Mouse (Mus musculus): ENCODE results near the gene Dhps. TPM values are rescaled to one million over a fixed set of nuclear protein-coding genes. Genes with fewer than 3 reads are reported as not detected.
A peak's percentile ranks its signal among the peaks of the same experiment; 100 is the strongest.

Gene Dhps
- polyA plus RNA-seq, 1 experiment from 2014 or later = 42.9 TPM

Small RNAs within 50 kb of the gene (microRNA-seq; reads per million reads assigned to microRNA genes)
- gene Gm23388 (6.8 reads per million, percentile 16 among the genes with 10 or more reads in this experiment), gene Mir7070 (2.9 reads per million, percentile 3 among the genes with 10 or more reads in this experiment)

Other genes with a start within 250 kb of the Dhps start
- gene Dand5, start 248.9 kb upstream of the Dhps start, polyA plus RNA-seq (2015; fragmentation: Nextera tagmentation; extraction: Ambion mirVana) = 3.3 and 3.7 TPM in 2 replicates
- 60.6 and 63.2 TPM in 2 replicates for gene Gadd45gip1, start 240.2 kb upstream of the Dhps start, polyA plus RNA-seq (2015; fragmentation: Nextera tagmentation; extraction: Ambion mirVana)
- gene Rad23a, start 231.1 kb upstream of the Dhps start, polyA plus RNA-seq (2015; fragmentation: Nextera tagmentation; extraction: Ambion mirVana) = 269 and 278 TPM in 2 replicates
- 511 and 613 TPM in 2 replicates for gene Calr, start 224.8 kb upstream of the Dhps start, polyA plus RNA-seq (2015; fragmentation: Nextera tagmentation; extraction: Ambion mirVana)
- gene Farsa, start 214.8 kb upstream of the Dhps start, polyA plus RNA-seq (2015; fragmentation: Nextera tagmentation; extraction: Ambion mirVana) = 82.3 and 83.1 TPM in 2 replicates
- gene Syce2, start 199.6 kb upstream of the Dhps start, polyA plus RNA-seq (2015; fragmentation: Nextera tagmentation; extraction: Ambion mirVana) = 84.1 and 90.4 TPM in 2 replicates
- 44.7 and 48.6 TPM in 2 replicates for gene Gcdh, start 177.8 kb upstream of the Dhps start, polyA plus RNA-seq (2015; fragmentation: Nextera tagmentation; extraction: Ambion mirVana)
- 469 and 494 TPM in 2 replicates for gene Klf1, start 169.8 kb upstream of the Dhps start, polyA plus RNA-seq (2015; fragmentation: Nextera tagmentation; extraction: Ambion mirVana)
- gene Dnase2a, start 163.2 kb upstream of the Dhps start, polyA plus RNA-seq (2015; fragmentation: Nextera tagmentation; extraction: Ambion mirVana) = 9.3 and 10.4 TPM in 2 replicates
- 0.12 and 0.13 TPM in 2 replicates for gene Mast1, start 134.4 kb upstream of the Dhps start, polyA plus RNA-seq (2015; fragmentation: Nextera tagmentation; extraction: Ambion mirVana)
- 0.33 and 0.56 TPM in 2 replicates for gene Rtbdn, start 124.8 kb upstream of the Dhps start, polyA plus RNA-seq (2015; fragmentation: Nextera tagmentation; extraction: Ambion mirVana)
- gene Gm49661, start 102.3 kb upstream of the Dhps start, polyA plus RNA-seq (2015; fragmentation: Nextera tagmentation; extraction: Ambion mirVana) = not detected in 2 replicates
- gene Prdx2, start 102.2 kb upstream of the Dhps start, polyA plus RNA-seq (2015; fragmentation: Nextera tagmentation; extraction: Ambion mirVana) = 1,982 and 2,114 TPM in 2 replicates
- 130 TPM in 2 replicates for gene Rnaseh2a, start 102.0 kb upstream of the Dhps start, polyA plus RNA-seq (2015; fragmentation: Nextera tagmentation; extraction: Ambion mirVana)
- gene Junb, start 93.0 kb upstream of the Dhps start, polyA plus RNA-seq (2015; fragmentation: Nextera tagmentation; extraction: Ambion mirVana) = 12.2 and 15.3 TPM in 2 replicates
- 7.2 and 7.4 TPM in 2 replicates for gene Hook2, start 81.2 kb upstream of the Dhps start, polyA plus RNA-seq (2015; fragmentation: Nextera tagmentation; extraction: Ambion mirVana)
- gene Best2, start 57.2 kb upstream of the Dhps start, polyA plus RNA-seq (2015; fragmentation: Nextera tagmentation; extraction: Ambion mirVana) = not detected in 2 replicates
- 80.1 and 81.5 TPM in 2 replicates for gene Asna1, start 46.5 kb upstream of the Dhps start, polyA plus RNA-seq (2015; fragmentation: Nextera tagmentation; extraction: Ambion mirVana)
- gene Trir, start 44.9 kb upstream of the Dhps start, polyA plus RNA-seq (2015; fragmentation: Nextera tagmentation; extraction: Ambion mirVana) = 83.1 and 91.4 TPM in 2 replicates
- gene Tnpo2, start 34.8 kb upstream of the Dhps start, polyA plus RNA-seq (2015; fragmentation: Nextera tagmentation; extraction: Ambion mirVana) = 24.0 and 28.2 TPM in 2 replicates
- gene Fbxw9, start 11.7 kb upstream of the Dhps start, polyA plus RNA-seq (2015; fragmentation: Nextera tagmentation; extraction: Ambion mirVana) = 8.7 and 9.0 TPM in 2 replicates
- gene Gm5741, start 3.8 kb upstream of the Dhps start, polyA plus RNA-seq (2015; fragmentation: Nextera tagmentation; extraction: Ambion mirVana) = not detected in 2 replicates
- 69.1 and 70.5 TPM in 2 replicates for gene Wdr83os, start 9.0 kb downstream of the Dhps start, polyA plus RNA-seq (2015; fragmentation: Nextera tagmentation; extraction: Ambion mirVana)
- gene Wdr83, start 9.5 kb downstream of the Dhps start, polyA plus RNA-seq (2015; fragmentation: Nextera tagmentation; extraction: Ambion mirVana) = 26.5 and 28.1 TPM in 2 replicates
- 20.0 and 24.1 TPM in 2 replicates for gene Man2b1, start 11.5 kb downstream of the Dhps start, polyA plus RNA-seq (2015; fragmentation: Nextera tagmentation; extraction: Ambion mirVana)
- gene Zfp791, start 51.3 kb downstream of the Dhps start, polyA plus RNA-seq (2015; fragmentation: Nextera tagmentation; extraction: Ambion mirVana) = 0.66 and 0.83 TPM in 2 replicates
- not detected in 2 replicates for gene Cks1brt, start 80.2 kb downstream of the Dhps start, polyA plus RNA-seq (2015; fragmentation: Nextera tagmentation; extraction: Ambion mirVana)
- not detected in 2 replicates for gene Olfr371, start 154.2 kb downstream of the Dhps start, polyA plus RNA-seq (2015; fragmentation: Nextera tagmentation; extraction: Ambion mirVana)
- gene Orc6, start 227.9 kb downstream of the Dhps start, polyA plus RNA-seq (2015; fragmentation: Nextera tagmentation; extraction: Ambion mirVana) = 113 and 120 TPM in 2 replicates
- 110 and 138 TPM in 2 replicates for gene Vps35, start 228.0 kb downstream of the Dhps start, polyA plus RNA-seq (2015; fragmentation: Nextera tagmentation; extraction: Ambion mirVana)

All from liver, embryonic 13.5 days (tissue).